Mouse (Mus musculus): Measurements from ENCODE around the gene Thrap3.

DNA sequence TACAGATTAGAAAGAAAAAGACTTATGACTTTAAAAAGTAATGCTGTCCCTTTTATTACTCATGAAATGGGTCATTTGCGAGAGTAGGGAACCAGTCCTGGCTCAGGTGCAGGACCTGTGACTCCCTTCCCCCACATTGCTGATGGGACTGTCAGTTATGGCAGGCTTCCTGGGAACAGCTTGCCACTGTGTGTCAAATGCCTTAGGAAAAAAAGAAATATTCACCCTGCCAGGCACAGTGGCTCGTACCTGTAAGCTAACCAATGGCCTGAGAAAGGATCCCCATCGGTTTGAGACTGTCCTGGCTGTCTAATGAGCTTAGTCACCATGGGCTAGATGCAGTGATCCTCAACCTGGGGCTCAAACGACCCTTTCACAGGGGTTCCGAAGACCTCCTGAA is 82.5 kb downstream of the Thrap3 start:
- TF ChIP-seq CTCF (IDR thresholded peaks at IDR 0.05; ENCODE audit: low read depth, low read length): no peak
- TF ChIP-seq POLR2A (IDR thresholded peaks at IDR 0.05; ENCODE audit: extremely low read depth, insufficient read depth, low read length): no peak
